Mouse (Mus musculus): ENCODE data around the gene Gm20521. TPM values are rescaled to one million over a fixed set of nuclear protein-coding genes. Genes with fewer than 3 reads are reported as not detected.
A peak's percentile ranks its signal among the peaks of the same experiment; 100 is the strongest.

Gm20521 gene
- polyA plus RNA-seq, 1 experiment from 2014 or later: not detected

- no peaks in the 10 kb centered on the region for H3K27me3 ChIP-seq (ENCODE audit: control insufficient read depth, insufficient read depth, low read length)
- H3K4me1 ChIP-seq (ENCODE audit: control insufficient read depth, insufficient read depth, low read length): no peaks in the 10 kb centered on the region
- no peak overlapping the region for H3K27ac ChIP-seq (replicated peaks; ENCODE audit: low read depth, low read length)
- DNase-seq (no peak), ATAC-seq (ENCODE audit: low FRiP score, low TSS enrichment) (no peak)
- no peak overlapping the region for H3K4me2 ChIP-seq (ENCODE audit: low read length)
- H3K9me3 ChIP-seq (ENCODE audit: control insufficient read depth, low read length): no peaks in the 10 kb centered on the region
- 94% methylated on average over 4 of the region's 4 CpGs for WGBS
- H3K4me3 ChIP-seq (replicated peaks; ENCODE audit: low read depth, low read length): no peak overlapping the region
- H3K9ac ChIP-seq (replicated peaks; ENCODE audit: low read length): no peak overlapping the region
- peaks cover 48% of the 10 kb centered on the region for H3K36me3 ChIP-seq (ENCODE audit: control insufficient read depth, insufficient read depth, low read length)
Observed at GRCm38 (mm10) chr14:54903641-54904040, 20.4 kb downstream of the Gm20521 start.

DNA sequence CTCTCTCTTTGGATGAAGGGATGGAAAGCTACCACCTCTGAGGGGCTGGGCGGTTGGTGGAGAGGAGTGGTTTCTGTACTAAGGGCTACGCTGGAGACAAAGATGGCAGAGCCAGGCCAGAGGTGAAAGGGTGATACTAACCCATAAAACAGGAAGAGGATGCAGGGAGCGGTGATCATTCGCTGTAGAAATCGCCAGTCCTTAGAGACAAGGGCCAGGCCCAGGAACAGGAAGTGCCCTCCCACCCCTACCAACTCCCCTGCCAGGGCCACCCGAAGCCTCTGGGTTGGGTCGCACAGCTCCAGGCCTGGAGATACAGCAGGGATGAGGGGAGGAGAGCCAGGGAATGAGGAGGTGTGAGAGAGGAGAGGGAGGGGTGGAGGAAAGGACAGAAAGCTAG lies 25.4 kb downstream of the Gm20521 start:
- peaks cover 13% of the 10 kb centered on the region; the same call in 1 of the 2 replicates for H3K4me1 ChIP-seq (ENCODE audit: control insufficient read depth, insufficient read depth, low read length)
- H3K36me3 ChIP-seq (ENCODE audit: control insufficient read depth, insufficient read depth, low read length): peaks cover 59% of the 10 kb centered on the region
- 92% methylated on average over 7 of the region's 7 CpGs for WGBS
- H3K27ac ChIP-seq (replicated peaks; ENCODE audit: low read depth, low read length): no peak overlapping the region
- no peaks in the 10 kb centered on the region for H3K9me3 ChIP-seq (ENCODE audit: control insufficient read depth, low read length)
- no peak overlapping the region for H3K4me2 ChIP-seq (ENCODE audit: low read length)
- DNase-seq (no peak), ATAC-seq (ENCODE audit: low FRiP score, low TSS enrichment) (no peak)
- no peak overlapping the region for H3K4me3 ChIP-seq (replicated peaks; ENCODE audit: low read depth, low read length)
- no peaks in the 10 kb centered on the region for H3K27me3 ChIP-seq (ENCODE audit: control insufficient read depth, insufficient read depth, low read length)
- no peak overlapping the region for H3K9ac ChIP-seq (replicated peaks; ENCODE audit: low read length)

DNA sequence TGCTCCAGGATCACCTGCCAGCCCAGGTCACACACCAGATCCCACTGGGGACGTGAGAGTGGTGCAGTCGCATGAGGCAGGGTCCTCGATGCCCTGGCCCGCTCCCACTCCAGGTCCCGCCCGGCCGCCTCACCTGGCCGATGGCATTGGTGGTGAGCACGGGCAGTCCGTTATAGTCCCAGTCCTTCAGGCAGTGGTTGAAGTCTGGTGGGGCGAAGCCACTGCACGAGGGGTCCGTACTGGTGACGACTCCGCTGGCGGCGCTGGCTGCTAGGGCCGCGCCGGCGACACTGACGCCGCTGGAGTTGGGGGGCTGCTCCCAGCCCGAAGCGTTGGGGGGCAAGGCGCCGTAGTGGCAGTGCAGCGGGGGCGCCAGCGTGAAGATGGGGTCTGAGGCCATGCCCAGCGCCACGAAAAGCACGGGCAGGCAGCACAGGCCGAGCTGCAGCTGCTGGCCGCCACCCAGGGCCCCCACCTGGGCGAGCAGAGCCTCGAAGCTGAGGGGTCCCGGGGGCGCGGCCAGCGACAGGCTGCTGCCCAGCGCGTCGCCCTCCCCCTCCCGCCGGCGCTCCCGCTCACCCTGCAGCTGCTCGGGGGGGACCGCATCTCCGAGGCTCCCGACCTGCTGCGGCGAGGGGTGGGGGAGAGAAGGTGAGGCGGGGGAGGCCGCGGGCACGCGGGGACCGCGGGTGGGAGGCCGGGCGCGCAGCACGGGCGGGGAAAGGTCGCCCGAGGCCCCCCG lies 29.0 kb downstream of the Gm20521 start:
- peak overlapping the region; percentile 97 for H3K9ac ChIP-seq (replicated peaks; ENCODE audit: low read length)
- H3K27me3 ChIP-seq (ENCODE audit: control insufficient read depth, insufficient read depth, low read length): no peaks in the 10 kb centered on the region
- peak overlapping the region; percentile 88 for H3K27ac ChIP-seq (replicated peaks; ENCODE audit: low read depth, low read length)
- ATAC-seq (ENCODE audit: low FRiP score, low TSS enrichment) (peak; percentile 67), DNase-seq (peak; percentile 65)
- WGBS: 2% methylated on average over 69 of the region's 69 CpGs
- H3K36me3 ChIP-seq (ENCODE audit: control insufficient read depth, insufficient read depth, low read length): peaks cover 44% of the 10 kb centered on the region
- H3K9me3 ChIP-seq (ENCODE audit: control insufficient read depth, low read length): no peaks in the 10 kb centered on the region
- H3K4me3 ChIP-seq (replicated peaks; ENCODE audit: low read depth, low read length): peak overlapping the region; percentile 94
- peak overlapping the region; percentile 87 for H3K4me2 ChIP-seq (ENCODE audit: low read length)
- H3K4me1 ChIP-seq (ENCODE audit: control insufficient read depth, insufficient read depth, low read length): peaks cover 14% of the 10 kb centered on the region; the same call in 1 of the 2 replicates

GRCm38 (mm10) chr14:54912886-54913285 lies 29.6 kb downstream of the Gm20521 start, which contains the start of gene Slc22a17:
Gene Slc22a17, minus strand, starts transcription at chr14:54913132.
- WGBS: under 1% methylated on average over 28 of the region's 28 CpGs
- peak within 1 kb of the TSS; percentile 87 for H3K4me2 ChIP-seq (ENCODE audit: low read length)
- DNase-seq: peak; percentile 95
- ATAC-seq (ENCODE audit: low FRiP score, low TSS enrichment): peak; percentile 95
- no peaks in the 10 kb centered on the region for H3K9me3 ChIP-seq (ENCODE audit: control insufficient read depth, low read length)
- H3K4me3 ChIP-seq (replicated peaks; ENCODE audit: low read depth, low read length): peak within 1 kb of the TSS; percentile 94
- H3K27ac ChIP-seq (replicated peaks; ENCODE audit: low read depth, low read length): peak within 1 kb of the TSS; percentile 88
- H3K27me3 ChIP-seq (ENCODE audit: control insufficient read depth, insufficient read depth, low read length): no peaks in the 10 kb centered on the region
- peaks cover 43% of the 10 kb centered on the region for H3K36me3 ChIP-seq (ENCODE audit: control insufficient read depth, insufficient read depth, low read length)
- peaks cover 14% of the 10 kb centered on the region; the same call in 1 of the 2 replicates for H3K4me1 ChIP-seq (ENCODE audit: control insufficient read depth, insufficient read depth, low read length)
- peak within 1 kb of the TSS; percentile 97 for H3K9ac ChIP-seq (replicated peaks; ENCODE audit: low read length)

- H3K27me3 ChIP-seq (ENCODE audit: control insufficient read depth, insufficient read depth, low read length): no peaks in the 10 kb centered on the region
- H3K4me3 ChIP-seq (replicated peaks; ENCODE audit: low read depth, low read length): peak overlapping the region; percentile 94
- H3K27ac ChIP-seq (replicated peaks; ENCODE audit: low read depth, low read length): peak overlapping the region; percentile 88
- DNase-seq (no peak), ATAC-seq (ENCODE audit: low FRiP score, low TSS enrichment) (peak; percentile 15; the same call in 1 of the 2 replicates)
- H3K9me3 ChIP-seq (ENCODE audit: control insufficient read depth, low read length): no peaks in the 10 kb centered on the region
- 14% methylated on average over 10 of the region's 10 CpGs for WGBS
- peaks cover 14% of the 10 kb centered on the region; the same call in 1 of the 2 replicates for H3K4me1 ChIP-seq (ENCODE audit: control insufficient read depth, insufficient read depth, low read length)
- peak overlapping the region; percentile 87 for H3K4me2 ChIP-seq (ENCODE audit: low read length)
- H3K36me3 ChIP-seq (ENCODE audit: control insufficient read depth, insufficient read depth, low read length): peaks cover 39% of the 10 kb centered on the region
- H3K9ac ChIP-seq (replicated peaks; ENCODE audit: low read length): peak overlapping the region; percentile 97
Observed at GRCm38 (mm10) chr14:54913343-54913742, 30.1 kb downstream of the Gm20521 start.

- ATAC-seq (ENCODE audit: low FRiP score, low TSS enrichment): no peak
- 96% methylated on average over 16 of the region's 16 CpGs for WGBS
- H3K27me3 ChIP-seq (ENCODE audit: control insufficient read depth, insufficient read depth, low read length): no peaks in the 10 kb centered on the region
- no peak overlapping the region for H3K9ac ChIP-seq (replicated peaks; ENCODE audit: low read length)
- peaks cover 41% of the 10 kb centered on the region for H3K36me3 ChIP-seq (ENCODE audit: control insufficient read depth, insufficient read depth, low read length)
- H3K27ac ChIP-seq (replicated peaks; ENCODE audit: low read depth, low read length): no peak overlapping the region
- peaks cover 12% of the 10 kb centered on the region for H3K4me1 ChIP-seq (ENCODE audit: control insufficient read depth, insufficient read depth, low read length)
- peaks cover 10% of the 10 kb centered on the region for H3K9me3 ChIP-seq (ENCODE audit: control insufficient read depth, low read length)
- H3K4me3 ChIP-seq (replicated peaks; ENCODE audit: low read depth, low read length): no peak overlapping the region
- no peak for DNase-seq
- H3K4me2 ChIP-seq (ENCODE audit: low read length): no peak overlapping the region
Observed at GRCm38 (mm10) chr14:54920076-54920685, 36.9 kb downstream of the Gm20521 start.

- no peaks in the 10 kb centered on the region for H3K27me3 ChIP-seq (ENCODE audit: control insufficient read depth, insufficient read depth, low read length)
- H3K9me3 ChIP-seq (ENCODE audit: control insufficient read depth, low read length): peaks cover 10% of the 10 kb centered on the region
- H3K36me3 ChIP-seq (ENCODE audit: control insufficient read depth, insufficient read depth, low read length): peaks cover 12% of the 10 kb centered on the region; the same call in 1 of the 2 replicates
- peak overlapping the region; percentile 73; the same call in 1 of the 2 replicates for H3K9ac ChIP-seq (replicated peaks; ENCODE audit: low read length)
- ATAC-seq (ENCODE audit: low FRiP score, low TSS enrichment) (peak; percentile 55; the same call in 1 of the 2 replicates), DNase-seq (peak; percentile 66)
- H3K4me1 ChIP-seq (ENCODE audit: control insufficient read depth, insufficient read depth, low read length): peaks cover 22% of the 10 kb centered on the region
- 10% methylated on average over 7 of the region's 7 CpGs for WGBS
- peak overlapping the region; percentile 94 for H3K27ac ChIP-seq (replicated peaks; ENCODE audit: low read depth, low read length)
- peak overlapping the region; percentile 51 for H3K4me3 ChIP-seq (replicated peaks; ENCODE audit: low read depth, low read length)
- peak overlapping the region; percentile 96 for H3K4me2 ChIP-seq (ENCODE audit: low read length)
Observed at GRCm38 (mm10) chr14:54924641-54925348, 41.6 kb downstream of the Gm20521 start.

Measured in midbrain, embryonic 14.5 days (tissue).